Mouse (Mus musculus): Measurements from ENCODE around the gene Skint6.
"Not testable (repeated sequence)": the region's sequence is repeated elsewhere in the genome, so short reads cannot be mapped to it uniquely, and the experiment has no call there.

Gene Skint6

DNA sequence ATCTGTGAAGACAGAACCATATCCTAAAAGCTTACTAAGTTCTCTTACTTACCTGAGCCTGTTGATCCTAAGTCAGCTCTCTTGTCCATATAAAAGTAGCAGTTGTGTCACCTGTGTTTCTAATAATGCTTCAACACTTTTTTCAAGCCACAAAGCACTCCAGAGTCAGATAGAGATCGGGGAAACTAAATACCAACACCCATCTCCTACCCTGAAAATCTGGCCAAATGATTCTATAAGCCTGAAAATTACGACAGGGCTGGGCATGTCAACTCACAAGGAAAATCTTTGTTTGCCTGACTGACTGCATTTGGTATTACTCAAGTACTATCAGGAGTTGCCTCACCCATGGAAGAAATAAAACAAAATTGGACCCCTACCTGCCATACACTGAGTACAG is at the start of gene Skint6:
Skint6 (minus strand) TSS at position 101 of the 400 bp plus-strand sequence.
- H3K36me3 ChIP-seq (ENCODE audit: control insufficient read depth, insufficient read depth, low read length, poor library complexity, severe bottlenecking), result no peaks in the 10 kb centered on the region
- DNase-seq (ENCODE audit: low read depth, low spot score), result no peak
- H3K27me3 ChIP-seq (ENCODE audit: control insufficient read depth, insufficient read depth, low read length, poor library complexity, severe bottlenecking), result no peaks in the 10 kb centered on the region

DNA sequence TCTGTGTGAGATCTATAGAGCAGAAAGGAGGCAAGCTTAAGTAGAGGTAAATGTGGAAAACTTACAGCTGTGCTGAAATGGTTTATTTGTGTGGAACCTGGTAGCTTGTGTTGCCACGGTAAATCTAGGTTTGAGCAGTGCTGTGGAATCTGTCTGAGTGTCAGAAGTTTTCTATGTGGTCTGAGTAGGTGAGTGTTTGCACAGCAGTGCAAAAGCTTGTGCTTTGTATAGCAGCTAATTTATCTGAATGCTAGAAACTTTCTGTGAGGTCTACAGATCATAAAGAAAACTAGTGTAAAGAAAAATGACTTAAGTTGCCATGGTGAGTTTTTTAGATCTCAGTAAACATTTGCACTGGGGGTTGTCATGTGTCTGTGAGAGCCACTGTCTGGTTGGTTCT is 34.1 kb upstream of the Skint6 start:
- Histone ChIP-seq H3K27me3 (ENCODE audit: control insufficient read depth, insufficient read depth, low read length, poor library complexity, severe bottlenecking) (no peaks in the 10 kb centered on the region), H3K36me3 (ENCODE audit: control insufficient read depth, insufficient read depth, low read length, poor library complexity, severe bottlenecking) (no peaks in the 10 kb centered on the region)
- no peak for DNase-seq (ENCODE audit: low read depth, low spot score)

DNA sequence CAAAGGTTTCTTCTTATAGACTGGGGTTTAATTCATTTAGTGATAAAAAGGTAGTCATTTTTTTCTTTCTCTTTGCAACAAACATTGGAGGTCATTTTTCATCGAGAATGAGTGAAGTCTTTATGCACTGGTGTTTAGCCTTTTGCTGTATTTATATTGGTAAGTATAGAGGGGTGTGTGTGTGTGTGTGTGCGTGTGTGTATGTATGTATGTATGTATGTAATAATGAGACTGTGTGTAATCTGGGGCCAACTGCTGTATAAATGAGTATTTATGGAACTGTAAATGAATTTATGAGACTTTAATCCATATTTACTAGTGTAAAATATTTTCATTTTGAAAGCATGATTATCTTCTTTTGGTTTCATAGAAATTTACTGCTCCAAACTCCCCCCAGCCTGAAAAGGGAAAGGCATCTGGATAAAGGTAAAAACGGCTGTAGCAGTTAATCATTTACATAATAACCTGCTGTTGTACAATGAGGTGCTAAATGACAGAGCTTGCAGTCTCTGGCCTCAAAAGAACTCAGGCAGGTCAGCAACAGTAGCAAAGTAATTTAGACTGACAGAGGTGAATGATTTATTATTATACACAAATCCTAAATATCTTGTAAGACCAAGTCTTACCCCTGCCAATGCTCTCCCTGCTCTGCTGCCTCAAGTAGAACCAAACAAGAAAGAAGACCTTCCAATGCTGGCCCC is 15.2 kb upstream of the Skint6 start:
- Histone ChIP-seq H3K27me3 (ENCODE audit: control insufficient read depth, insufficient read depth, low read length, poor library complexity, severe bottlenecking) (no peaks in the 10 kb centered on the region), H3K36me3 (ENCODE audit: control insufficient read depth, insufficient read depth, low read length, poor library complexity, severe bottlenecking) (no peaks in the 10 kb centered on the region)
- DNase-seq (ENCODE audit: low read depth, low spot score), result no peak

DNA sequence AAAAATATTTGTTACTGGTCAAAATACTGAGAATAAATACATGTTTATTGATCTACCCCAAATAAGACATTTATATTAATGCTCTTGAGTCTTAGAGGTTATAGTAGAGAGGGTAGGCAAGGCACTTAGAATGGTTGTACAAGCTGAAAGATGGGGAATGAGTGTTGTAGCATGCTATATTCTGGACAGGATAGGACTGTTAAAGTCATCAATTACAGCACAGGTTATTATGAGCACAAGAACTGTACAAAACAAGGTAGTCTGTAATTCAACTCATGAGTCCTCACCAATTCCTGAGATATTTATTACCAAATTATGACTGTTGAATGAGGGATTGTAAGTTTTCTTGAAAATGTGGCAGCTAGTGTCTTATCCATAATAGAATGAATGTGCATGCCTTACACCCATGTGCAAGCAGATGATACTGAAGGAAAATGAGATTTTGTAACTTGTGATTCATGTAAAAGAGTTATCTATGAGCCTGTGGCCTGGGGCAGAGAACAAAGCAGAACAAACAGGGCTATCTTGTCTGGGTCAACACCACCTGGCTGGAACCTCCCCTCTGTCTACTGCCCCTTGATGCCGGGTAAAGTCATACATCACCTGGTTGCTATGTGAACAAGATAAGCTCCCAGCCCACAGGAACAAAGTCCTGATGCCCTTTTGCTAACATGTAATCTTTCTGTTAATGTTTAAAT is 23.3 kb downstream of the Skint6 start:
- no peaks in the 10 kb centered on the region for H3K36me3 ChIP-seq (ENCODE audit: control insufficient read depth, insufficient read depth, low read length, poor library complexity, severe bottlenecking)
- no peak for DNase-seq (ENCODE audit: low read depth, low spot score)
- no peaks in the 10 kb centered on the region for H3K27me3 ChIP-seq (ENCODE audit: control insufficient read depth, insufficient read depth, low read length, poor library complexity, severe bottlenecking)

DNA sequence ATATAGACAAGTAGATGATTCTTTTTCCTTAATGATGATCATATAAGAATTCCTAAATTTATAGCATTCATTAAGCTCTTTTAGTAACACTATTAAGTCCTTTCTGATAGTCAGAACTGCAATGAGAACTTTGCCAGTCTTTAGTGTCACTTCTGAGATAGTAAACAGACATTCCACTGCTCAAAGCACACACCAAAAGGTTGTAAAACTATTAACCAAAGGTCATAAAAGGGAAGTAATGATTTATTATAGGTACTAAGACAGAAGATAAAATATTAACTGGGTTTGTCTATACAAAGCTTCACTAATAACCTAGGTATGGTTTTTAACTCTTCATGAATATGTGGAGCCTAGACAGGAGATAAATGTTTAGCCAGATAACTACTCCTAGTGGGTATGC is 41.0 kb downstream of the Skint6 start:
- Histone ChIP-seq H3K27me3 (ENCODE audit: control insufficient read depth, insufficient read depth, low read length, poor library complexity, severe bottlenecking) (no peaks in the 10 kb centered on the region), H3K36me3 (ENCODE audit: control insufficient read depth, insufficient read depth, low read length, poor library complexity, severe bottlenecking) (no peaks in the 10 kb centered on the region)
- DNase-seq (ENCODE audit: low read depth, low spot score), result no peak

DNA sequence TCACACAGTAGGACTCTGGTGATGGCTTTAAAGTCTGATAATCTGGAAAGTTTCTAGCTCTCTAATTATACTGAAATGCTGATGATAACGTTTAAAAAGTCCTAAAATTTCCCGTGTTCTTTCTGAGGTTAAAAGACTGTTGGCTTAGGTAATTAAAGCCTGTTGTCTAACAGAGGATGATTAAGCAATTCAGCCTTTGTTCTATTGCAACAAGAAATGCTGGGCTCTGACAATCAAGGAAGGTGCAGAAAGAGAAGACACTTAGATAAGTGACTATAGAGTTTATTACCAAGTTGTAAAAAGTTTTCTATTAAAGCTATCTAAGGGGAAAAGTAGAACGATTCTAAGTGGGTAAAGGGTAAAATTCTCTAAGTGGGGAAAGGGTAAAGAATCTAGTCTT is 219.2 kb downstream of the Skint6 start:
- H3K27me3 ChIP-seq (ENCODE audit: control insufficient read depth, insufficient read depth, low read length, poor library complexity, severe bottlenecking), result no peaks in the 10 kb centered on the region
- no peak for DNase-seq (ENCODE audit: low read depth, low spot score)
- H3K36me3 ChIP-seq (ENCODE audit: control insufficient read depth, insufficient read depth, low read length, poor library complexity, severe bottlenecking), result no peaks in the 10 kb centered on the region

DNA sequence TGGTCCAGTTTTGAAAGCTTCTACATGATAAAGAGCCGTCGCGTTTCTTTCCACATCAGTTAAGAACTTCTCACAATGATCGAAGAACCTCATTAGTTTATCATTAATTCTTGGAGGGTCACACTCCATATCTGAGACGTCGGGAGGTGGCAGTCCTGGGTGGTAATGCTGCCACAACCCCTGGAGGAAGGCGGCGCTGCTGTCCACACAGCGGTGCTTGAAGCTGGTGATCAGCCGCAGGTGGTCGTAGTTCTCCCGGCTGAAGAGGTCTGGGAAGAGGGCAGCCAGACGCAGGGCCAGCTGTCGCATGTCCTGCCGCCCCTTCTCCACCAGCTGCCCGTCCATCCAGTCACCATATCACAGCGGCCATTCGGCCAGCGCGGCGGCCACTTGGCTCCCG is 307.6 kb downstream of the Skint6 start:
- not testable (repeated sequence) for DNase-seq (ENCODE audit: low read depth, low spot score); H3K36me3 ChIP-seq (ENCODE audit: control insufficient read depth, insufficient read depth, low read length, poor library complexity, severe bottlenecking); H3K27me3 ChIP-seq (ENCODE audit: control insufficient read depth, insufficient read depth, low read length, poor library complexity, severe bottlenecking)

DNA sequence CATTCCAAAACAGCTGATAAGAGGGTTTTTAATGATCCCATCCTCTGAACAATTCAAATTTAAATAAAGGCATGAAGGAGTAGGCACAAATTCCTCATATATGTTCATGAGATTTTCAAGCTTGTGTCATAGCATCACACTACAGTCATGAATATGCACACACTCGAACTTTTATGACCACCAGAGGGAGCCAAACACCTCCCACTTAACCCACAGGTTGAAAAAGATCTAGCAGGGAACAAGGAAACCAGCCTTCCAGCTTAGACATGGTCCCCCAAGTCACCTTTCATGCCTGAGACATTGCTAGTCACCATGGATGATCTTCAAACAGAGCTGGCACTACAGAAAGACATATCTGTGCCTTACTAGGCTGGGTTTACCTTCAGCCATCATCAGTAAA is 496.1 kb downstream of the Skint6 start:
- H3K36me3 ChIP-seq (ENCODE audit: control insufficient read depth, insufficient read depth, low read length, poor library complexity, severe bottlenecking), result no peaks in the 10 kb centered on the region
- H3K27me3 ChIP-seq (ENCODE audit: control insufficient read depth, insufficient read depth, low read length, poor library complexity, severe bottlenecking), result no peaks in the 10 kb centered on the region
- DNase-seq (ENCODE audit: low read depth, low spot score), result no peak

DNA sequence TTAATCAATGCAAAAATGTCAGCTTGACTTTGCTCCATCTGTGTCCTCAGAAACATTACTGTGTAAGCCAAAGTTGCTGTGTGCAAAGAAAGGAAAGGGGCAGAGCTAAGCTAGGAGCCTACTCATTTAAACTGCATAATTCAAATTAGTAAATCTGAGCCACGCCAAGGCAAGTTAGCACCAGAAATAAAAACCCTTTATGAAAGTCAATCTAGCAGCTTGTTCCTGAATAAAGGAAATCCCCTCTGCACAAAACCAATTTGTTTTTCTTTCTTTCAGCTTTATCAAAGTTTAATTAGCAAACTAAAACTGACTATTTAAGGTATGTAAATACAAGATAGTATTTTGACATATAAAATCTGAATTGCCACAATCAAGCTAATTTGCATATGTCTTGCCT is 512.0 kb downstream of the Skint6 start, which contains the start of gene Skint10:
Skint10 (minus strand) TSS at position 101 of the 400 bp plus-strand sequence.
- no peaks in the 10 kb centered on the region for H3K27me3 ChIP-seq (ENCODE audit: control insufficient read depth, insufficient read depth, low read length, poor library complexity, severe bottlenecking)
- no peaks in the 10 kb centered on the region for H3K36me3 ChIP-seq (ENCODE audit: control insufficient read depth, insufficient read depth, low read length, poor library complexity, severe bottlenecking)
- DNase-seq (ENCODE audit: low read depth, low spot score), result no peak
